Mouse (Mus musculus): ENCODE data around the gene Cuedc1.

Gene Cuedc1

GRCm38 (mm10) chr11:88233528-88234427 is 135.9 kb downstream of the Cuedc1 start:
- in situ Hi-C loops (cut with MboI, MseI): no loop called here

GRCm38 (mm10) chr11:88234789-88235188 is 136.9 kb downstream of the Cuedc1 start:
- in situ Hi-C loops (cut with MboI, MseI): no loop called here

GRCm38 (mm10) chr11:88235221-88236203 is 137.7 kb downstream of the Cuedc1 start:
- in situ Hi-C loops (cut with MboI, MseI): no loop called here

GRCm38 (mm10) chr11:88240275-88240674 is 142.4 kb downstream of the Cuedc1 start:
- in situ Hi-C loops (cut with MboI, MseI): no loop called here

GRCm38 (mm10) chr11:88240736-88241353 is 143.0 kb downstream of the Cuedc1 start:
- in situ Hi-C loops (cut with MboI, MseI): no loop called here

- in situ Hi-C loops (cut with MboI, MseI): no loop called here
These were observed 143.8 kb downstream of the Cuedc1 start for GRCm38 (mm10) chr11:88241468-88242301.
